Mouse (Mus musculus) midbrain, embryonic 12.5 days (tissue): Measurements from ENCODE around the gene Gpr68. TPM values are rescaled to one million over a fixed set of nuclear protein-coding genes. Genes with fewer than 3 reads are reported as not detected.

Source experiments
- ATAC-seq: fragments of 200-750 bp; cut with Nextera tagmentation; 2 replicates; pipeline ENCODE4 v1.8.0; 2017; ENCODE audit warnings: low read depth, moderate TSS enrichment, moderate library complexity; ENCODE audit not compliant: low FRiP score
- H3K27ac ChIP-seq: fragments of 300-500 bp; sonication (generic); replicated peaks from 2 replicates; pipeline ENCODE4 v1.5.1; 2016; ENCODE audit warnings: mild to moderate bottlenecking
- H3K27me3 ChIP-seq: fragments of 300-500 bp; sonication (generic); 2 replicates; pipeline ENCODE4 v1.6.1; 2016; ENCODE audit warnings: mild to moderate bottlenecking
- H3K36me3 ChIP-seq: fragments of 300-500 bp; sonication (generic); 2 replicates; pipeline ENCODE4 v1.6.1; 2016
- H3K4me1 ChIP-seq: fragments of 300-500 bp; sonication (generic); 2 replicates; pipeline ENCODE4 v1.6.1; 2016
- H3K4me2 ChIP-seq: fragments of 300-500 bp; sonication (generic); replicated peaks from 2 replicates; pipeline ENCODE4 v1.6.1; 2016; ENCODE audit warnings: mild to moderate bottlenecking, moderate library complexity
- H3K4me3 ChIP-seq: fragments of 300-500 bp; sonication (generic); 2 replicates; pipeline ENCODE4 v1.5.1; 2016; ENCODE audit warnings: mild to moderate bottlenecking
- H3K9ac ChIP-seq: fragments of 300-500 bp; sonication (generic); replicated peaks from 2 replicates; pipeline ENCODE4 v1.6.1; 2016; ENCODE audit warnings: mild to moderate bottlenecking, moderate library complexity
- H3K9me3 ChIP-seq: fragments of 300-500 bp; sonication (generic); 2 replicates; pipeline ENCODE4 v1.6.1; 2016; ENCODE audit warnings: mild to moderate bottlenecking
- WGBS: fragments of 180-500 bp; shearing (Covaris S2); methylation state at CpG from one replicate; pipeline ENCODE4 v1.1.7; 2016; 5-methylcytosine and 5-hydroxymethylcytosine counted together
- polyA plus RNA-seq: library from polyadenylated mRNA; unstranded; fragments of >200 nt; fragmentation: Nextera tagmentation; extraction: Ambion mirVana; gene quantifications from 2 replicates; pipeline ENCODE4 v1.2.1, GENCODE M21; 2016

Gpr68 gene
- polyA plus RNA-seq, 1 experiment from 2014 or later, result 0.60 TPM

DNA sequence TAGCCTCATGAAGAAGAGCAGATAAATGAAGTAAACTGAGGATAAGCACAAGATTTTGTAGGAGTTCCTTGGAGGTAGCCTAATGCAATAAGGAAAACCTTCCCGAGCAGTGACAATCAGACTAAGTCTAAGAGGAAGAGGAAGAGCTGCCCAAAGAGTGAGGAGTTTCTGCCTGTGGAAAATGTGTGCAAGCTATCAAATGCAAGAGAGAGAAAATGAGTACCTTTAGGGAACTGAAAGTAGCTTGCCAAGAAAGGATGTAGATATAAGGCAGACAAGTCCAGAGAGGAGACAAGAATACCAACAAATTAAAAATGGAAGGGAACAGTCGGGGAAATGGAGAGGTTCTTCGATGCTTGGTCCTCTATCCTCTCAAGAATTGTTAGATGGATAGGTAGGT, 22.4 kb downstream of the Gpr68 start:
- Histone ChIP-seq H3K27ac (no peak overlapping the region), H3K9me3 (no peaks in the 10 kb centered on the region), H3K27me3 (no peaks in the 10 kb centered on the region), H3K4me1 (no peaks in the 10 kb centered on the region), H3K36me3 (no peaks in the 10 kb centered on the region), H3K4me2 (no peak overlapping the region), H3K4me3 (no peak overlapping the region), H3K9ac (no peak overlapping the region)
- no peak for ATAC-seq
- 89% methylated on average over 3 of the region's 3 CpGs for WGBS

DNA sequence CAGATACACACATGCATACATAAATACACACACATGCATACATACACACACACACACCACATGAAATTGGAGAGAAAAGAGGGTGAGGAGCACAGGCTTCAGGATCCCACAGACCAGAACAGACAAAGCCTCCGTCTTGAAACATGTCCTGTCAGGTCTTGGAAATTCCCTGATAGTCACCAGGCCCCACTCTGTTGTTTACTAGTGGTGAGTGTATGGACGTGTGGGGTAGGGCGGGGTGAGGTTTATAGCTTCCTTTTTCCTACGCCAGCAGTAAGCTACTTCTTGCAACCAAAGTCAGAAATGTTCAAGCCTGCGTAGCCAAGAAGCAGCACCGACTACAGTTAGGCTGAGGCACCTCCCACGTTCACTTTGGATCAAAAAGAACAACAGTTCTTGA, 24.8 kb downstream of the Gpr68 start:
- Histone ChIP-seq H3K27me3 (no peaks in the 10 kb centered on the region), H3K4me2 (no peak overlapping the region), H3K36me3 (no peaks in the 10 kb centered on the region), H3K9ac (no peak overlapping the region), H3K4me1 (no peaks in the 10 kb centered on the region), H3K27ac (no peak overlapping the region), H3K9me3 (no peaks in the 10 kb centered on the region), H3K4me3 (no peak overlapping the region)
- no peak for ATAC-seq
- 87% methylated on average over 7 of the region's 7 CpGs for WGBS

DNA sequence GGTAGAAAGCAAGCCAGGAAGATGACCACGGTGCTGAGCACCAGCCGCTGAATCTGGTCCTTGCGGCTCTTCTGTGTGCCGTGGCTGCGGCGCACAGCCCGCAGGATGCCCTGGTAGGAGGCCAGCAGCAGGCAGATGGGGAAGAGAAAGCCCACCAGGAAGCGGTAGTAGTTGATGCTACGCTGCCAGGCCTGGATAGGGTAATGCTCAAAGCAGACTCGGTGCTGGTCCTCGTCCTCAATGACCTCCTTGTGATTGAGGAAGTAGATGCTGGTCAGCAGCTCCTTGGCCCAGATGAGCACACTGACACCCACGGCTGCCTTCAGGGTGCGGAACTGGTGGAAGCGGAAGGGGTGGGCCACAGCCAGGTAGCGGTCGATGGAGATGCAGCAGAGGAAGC, 29.4 kb downstream of the Gpr68 start:
- no peaks in the 10 kb centered on the region for H3K27me3 ChIP-seq
- H3K4me1 ChIP-seq, result no peaks in the 10 kb centered on the region
- H3K9ac ChIP-seq, result no peak overlapping the region
- H3K36me3 ChIP-seq, result no peaks in the 10 kb centered on the region
- H3K4me2 ChIP-seq, result no peak overlapping the region
- H3K27ac ChIP-seq, result no peak overlapping the region
- no peak for ATAC-seq
- H3K4me3 ChIP-seq, result no peak overlapping the region
- no peaks in the 10 kb centered on the region for H3K9me3 ChIP-seq
- WGBS, result 95% methylated on average over 16 of the region's 16 CpGs

- Histone ChIP-seq H3K27ac (no peak overlapping the region), H3K9me3 (no peaks in the 10 kb centered on the region), H3K27me3 (no peaks in the 10 kb centered on the region), H3K4me3 (no peak overlapping the region), H3K4me2 (no peak overlapping the region), H3K4me1 (no peaks in the 10 kb centered on the region), H3K36me3 (no peaks in the 10 kb centered on the region), H3K9ac (no peak overlapping the region)
- WGBS, result 85% methylated on average over 6 of the region's 6 CpGs
- ATAC-seq, result no peak
These were observed 30.1 kb downstream of the Gpr68 start for GRCm38 (mm10) chr12:100877936-100878335.

DNA sequence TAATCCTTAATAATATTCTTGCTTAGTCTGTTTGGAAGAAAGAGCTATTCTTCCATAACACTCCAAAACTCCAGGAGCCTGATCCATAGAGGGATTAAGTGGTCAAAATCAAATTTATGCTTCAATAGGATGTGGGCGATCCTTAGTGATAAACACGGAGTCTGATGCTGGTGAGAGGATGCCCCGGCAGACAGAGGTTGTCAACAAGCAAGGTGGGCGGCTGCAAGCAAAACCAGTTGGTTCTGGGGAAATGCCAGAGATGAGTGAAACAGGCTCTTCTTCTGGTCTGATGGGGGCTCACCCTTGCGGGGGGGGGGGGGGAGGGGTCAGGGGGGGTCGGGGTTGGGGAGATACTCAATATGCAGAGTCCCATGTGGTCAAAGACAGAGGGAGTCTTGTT, 32.0 kb downstream of the Gpr68 start:
- ATAC-seq, result no peak
- Histone ChIP-seq H3K36me3 (no peaks in the 10 kb centered on the region), H3K27me3 (no peaks in the 10 kb centered on the region), H3K9ac (no peak overlapping the region), H3K4me1 (no peaks in the 10 kb centered on the region), H3K27ac (no peak overlapping the region), H3K4me3 (no peak overlapping the region), H3K4me2 (no peak overlapping the region), H3K9me3 (no peaks in the 10 kb centered on the region)
- WGBS, result 80% methylated on average over 4 of the region's 6 CpGs

GRCm38 (mm10) chr12:100875553-100875952, 32.4 kb downstream of the Gpr68 start:
- Histone ChIP-seq H3K27me3 (no peaks in the 10 kb centered on the region), H3K4me2 (no peak overlapping the region), H3K27ac (no peak overlapping the region), H3K4me3 (no peak overlapping the region), H3K9me3 (no peaks in the 10 kb centered on the region), H3K4me1 (no peaks in the 10 kb centered on the region), H3K36me3 (no peaks in the 10 kb centered on the region), H3K9ac (no peak overlapping the region)
- no peak for ATAC-seq
- 61% methylated on average over 3 of the region's 3 CpGs for WGBS

GRCm38 (mm10) chr12:100873612-100874011, 34.4 kb downstream of the Gpr68 start:
- Histone ChIP-seq H3K9me3 (no peaks in the 10 kb centered on the region), H3K4me3 (no peak overlapping the region), H3K4me2 (no peak overlapping the region), H3K27ac (no peak overlapping the region), H3K27me3 (no peaks in the 10 kb centered on the region), H3K36me3 (no peaks in the 10 kb centered on the region), H3K9ac (no peak overlapping the region), H3K4me1 (no peaks in the 10 kb centered on the region)
- ATAC-seq, result no peak
- 86% methylated on average over 3 of the region's 3 CpGs for WGBS

GRCm38 (mm10) chr12:100871841-100872240, 36.2 kb downstream of the Gpr68 start:
- Histone ChIP-seq H3K4me3 (no peak overlapping the region), H3K4me2 (no peak overlapping the region), H3K36me3 (no peaks in the 10 kb centered on the region), H3K4me1 (no peaks in the 10 kb centered on the region), H3K27ac (no peak overlapping the region), H3K9me3 (no peaks in the 10 kb centered on the region), H3K9ac (no peak overlapping the region), H3K27me3 (no peaks in the 10 kb centered on the region)
- no peak for ATAC-seq
- 85% methylated on average over 2 of the region's 2 CpGs for WGBS

DNA sequence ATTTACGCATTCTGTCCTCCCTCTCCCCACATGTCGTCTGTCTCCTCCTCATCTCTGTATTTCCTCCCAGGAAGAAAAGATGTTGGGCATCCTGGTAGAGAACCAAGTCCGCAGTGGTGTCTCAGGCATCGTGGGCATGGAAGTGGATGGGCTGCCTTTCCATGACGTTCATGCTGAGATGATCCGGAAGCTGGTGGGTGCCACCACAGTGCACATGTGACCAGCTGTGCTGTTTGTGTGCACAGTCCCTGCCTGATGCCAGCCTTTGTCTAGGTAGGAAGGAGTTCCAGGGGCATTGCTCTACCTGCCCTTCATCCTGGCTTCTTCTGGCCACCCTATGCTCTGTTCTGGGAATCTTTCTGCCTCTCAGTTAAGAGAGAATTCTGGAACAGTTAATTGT, 36.8 kb downstream of the Gpr68 start:
- no peak overlapping the region for H3K9ac ChIP-seq
- no peak overlapping the region for H3K4me3 ChIP-seq
- 93% methylated on average over 6 of the region's 6 CpGs for WGBS
- no peak overlapping the region for H3K27ac ChIP-seq
- H3K27me3 ChIP-seq, result no peaks in the 10 kb centered on the region
- H3K36me3 ChIP-seq, result no peaks in the 10 kb centered on the region
- H3K4me2 ChIP-seq, result no peak overlapping the region
- no peak for ATAC-seq
- H3K9me3 ChIP-seq, result no peaks in the 10 kb centered on the region
- no peaks in the 10 kb centered on the region for H3K4me1 ChIP-seq

DNA sequence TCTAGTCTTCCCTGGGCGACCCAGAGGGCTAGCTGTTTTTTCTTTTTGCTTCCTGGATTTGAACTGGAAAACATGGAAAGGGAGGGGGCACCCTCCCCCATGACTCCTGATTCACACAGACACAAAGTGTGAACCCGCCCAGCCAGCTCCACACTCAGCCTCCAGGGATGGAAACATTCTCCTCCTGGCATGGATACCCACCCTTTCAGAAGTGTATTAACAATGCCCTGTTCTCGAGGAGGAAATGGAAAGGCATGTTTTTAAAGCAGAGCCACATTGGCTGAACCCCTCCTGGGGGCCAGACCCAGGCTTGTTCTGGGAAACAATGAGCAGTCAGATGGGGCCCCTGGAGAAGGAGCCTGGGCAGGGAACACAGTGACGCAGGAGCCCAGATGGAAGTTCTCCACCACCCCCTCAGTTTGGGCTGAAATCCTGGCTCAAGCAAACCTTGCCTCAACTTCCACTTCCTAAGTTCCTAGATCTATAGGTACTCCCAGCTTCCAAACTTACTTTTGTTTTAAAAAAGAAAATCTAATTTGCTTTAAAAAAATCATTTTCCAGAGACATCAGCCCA, 39.9 kb downstream of the Gpr68 start:
- ATAC-seq, result no peak
- WGBS, result 50% methylated on average over 4 of the region's 4 CpGs
- H3K4me3 ChIP-seq, result no peak overlapping the region
- no peak overlapping the region for H3K9ac ChIP-seq
- H3K36me3 ChIP-seq, result no peaks in the 10 kb centered on the region
- H3K27ac ChIP-seq, result no peak overlapping the region
- no peaks in the 10 kb centered on the region for H3K9me3 ChIP-seq
- H3K4me2 ChIP-seq, result no peak overlapping the region
- H3K27me3 ChIP-seq, result no peaks in the 10 kb centered on the region
- no peaks in the 10 kb centered on the region for H3K4me1 ChIP-seq

GRCm38 (mm10) chr12:100867097-100867496, 40.9 kb downstream of the Gpr68 start:
- Histone ChIP-seq H3K9ac (no peak overlapping the region), H3K4me2 (no peak overlapping the region), H3K9me3 (no peaks in the 10 kb centered on the region), H3K27ac (no peak overlapping the region), H3K4me1 (no peaks in the 10 kb centered on the region), H3K4me3 (no peak overlapping the region), H3K27me3 (no peaks in the 10 kb centered on the region), H3K36me3 (no peaks in the 10 kb centered on the region)
- no peak for ATAC-seq
- 90% methylated on average over 8 of the region's 8 CpGs for WGBS

- 80% methylated on average over 11 of the region's 11 CpGs for WGBS
- Histone ChIP-seq H3K4me1 (no peaks in the 10 kb centered on the region), H3K9me3 (no peaks in the 10 kb centered on the region), H3K27ac (no peak overlapping the region), H3K27me3 (no peaks in the 10 kb centered on the region), H3K4me3 (no peak overlapping the region), H3K4me2 (no peak overlapping the region), H3K9ac (no peak overlapping the region), H3K36me3 (no peaks in the 10 kb centered on the region)
- ATAC-seq, result no peak
These were observed 42.4 kb downstream of the Gpr68 start for GRCm38 (mm10) chr12:100865509-100866078.

DNA sequence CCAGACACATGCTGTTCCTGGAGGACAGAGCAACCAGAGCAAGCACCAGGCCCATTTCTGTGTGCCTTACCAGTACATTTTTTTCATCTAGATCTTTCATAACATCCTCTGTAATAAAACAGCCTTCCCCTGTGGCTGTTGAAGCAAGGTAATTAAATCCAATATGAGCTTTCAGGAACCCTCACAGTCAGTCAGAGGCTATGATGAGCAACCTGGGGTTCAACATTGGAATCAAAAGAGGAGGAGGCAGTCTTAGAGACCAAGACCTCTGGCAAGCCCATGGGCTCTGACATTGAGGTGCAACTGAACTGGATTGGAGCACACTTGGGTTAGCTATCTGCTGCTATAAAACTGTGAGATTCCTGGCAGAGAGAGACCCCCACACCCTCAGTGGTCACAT, 42.9 kb downstream of the Gpr68 start:
- H3K27me3 ChIP-seq, result no peaks in the 10 kb centered on the region
- no peaks in the 10 kb centered on the region for H3K36me3 ChIP-seq
- no peak overlapping the region for H3K27ac ChIP-seq
- no peak overlapping the region for H3K4me3 ChIP-seq
- no peaks in the 10 kb centered on the region for H3K4me1 ChIP-seq
- no peaks in the 10 kb centered on the region for H3K9me3 ChIP-seq
- no peak for ATAC-seq
- no peak overlapping the region for H3K9ac ChIP-seq
- H3K4me2 ChIP-seq, result no peak overlapping the region
